Mouse (Mus musculus): ENCODE data around the gene AC129217.1.

DNA sequence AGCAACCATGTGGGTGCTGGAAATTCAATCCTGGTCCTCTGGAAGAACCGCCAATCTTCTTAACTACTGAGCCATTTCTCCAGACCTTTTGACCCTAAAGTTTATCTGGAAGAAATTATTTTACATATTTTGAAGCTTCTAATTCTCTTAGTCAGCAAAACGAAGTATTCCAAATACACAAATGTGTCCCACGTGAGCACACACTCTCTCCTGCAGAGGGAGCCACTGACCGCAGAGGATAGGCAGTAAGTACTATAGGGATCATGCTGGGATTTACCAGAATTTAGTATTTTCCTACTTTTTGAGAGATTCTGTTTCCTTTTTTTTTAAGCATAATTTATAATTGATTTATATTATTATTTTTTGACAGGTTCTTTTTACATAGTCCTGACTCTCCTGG, 28.1 kb downstream of the AC129217.1 start:
- TF ChIP-seq POLR2A (IDR thresholded peaks at IDR 0.05; ENCODE audit: insufficient read depth, low read depth, low read length) (no peak), CTCF (IDR thresholded peaks at IDR 0.05; ENCODE audit: insufficient read depth, low read depth, low read length) (no peak)

Measured in olfactory bulb, adult 2 months (tissue).